Mouse (Mus musculus): ENCODE data around the gene Plet1.

Plet1 gene

GRCm38 (mm10) chr9:50494311-50494710, at the start of gene Plet1:
TSS of gene Plet1 (plus strand) at chr9:50494525.
- DNase-seq (ENCODE audit: low read depth, low spot score), result no peak

- DNase-seq (ENCODE audit: low read depth, low spot score), result no peak
Measured at GRCm38 (mm10) chr9:50449048-50449447, 45.3 kb upstream of the Plet1 start.

GRCm38 (mm10) chr9:50451456-50452218, 42.7 kb upstream of the Plet1 start:
- no peak for DNase-seq (ENCODE audit: low read depth, low spot score)

GRCm38 (mm10) chr9:50452303-50452775, 42.0 kb upstream of the Plet1 start:
- peak; percentile 80 for DNase-seq (ENCODE audit: low read depth, low spot score)

- DNase-seq (ENCODE audit: low read depth, low spot score), result no peak
Measured at GRCm38 (mm10) chr9:50457596-50457995, 36.7 kb upstream of the Plet1 start.

GRCm38 (mm10) chr9:50459537-50459936, 34.8 kb upstream of the Plet1 start:
- DNase-seq (ENCODE audit: low read depth, low spot score), result no peak

GRCm38 (mm10) chr9:50462494-50463204, 31.7 kb upstream of the Plet1 start:
- peak; percentile 82 for DNase-seq (ENCODE audit: low read depth, low spot score)

GRCm38 (mm10) chr9:50463205-50463508, 31.2 kb upstream of the Plet1 start:
- no peak for DNase-seq (ENCODE audit: low read depth, low spot score)

GRCm38 (mm10) chr9:50470377-50471100, 23.8 kb upstream of the Plet1 start:
- peak; percentile 46 for DNase-seq (ENCODE audit: low read depth, low spot score)

GRCm38 (mm10) chr9:50471181-50471901, 23.0 kb upstream of the Plet1 start:
- DNase-seq (ENCODE audit: low read depth, low spot score), result no peak

- DNase-seq (ENCODE audit: low read depth, low spot score), result no peak
Measured at GRCm38 (mm10) chr9:50475318-50475717, 19.0 kb upstream of the Plet1 start.

- no peak for DNase-seq (ENCODE audit: low read depth, low spot score)
Measured at GRCm38 (mm10) chr9:50475745-50476144, 18.6 kb upstream of the Plet1 start.

GRCm38 (mm10) chr9:50476651-50477050, 17.7 kb upstream of the Plet1 start:
- DNase-seq (ENCODE audit: low read depth, low spot score), result no peak

- DNase-seq (ENCODE audit: low read depth, low spot score), result no peak
Measured at GRCm38 (mm10) chr9:50477270-50477669, 17.1 kb upstream of the Plet1 start.

- no peak for DNase-seq (ENCODE audit: low read depth, low spot score)
Measured at GRCm38 (mm10) chr9:50478826-50479225, 15.5 kb upstream of the Plet1 start.

GRCm38 (mm10) chr9:50479476-50479875, 14.8 kb upstream of the Plet1 start:
- DNase-seq (ENCODE audit: low read depth, low spot score), result no peak

GRCm38 (mm10) chr9:50482743-50483142, 11.6 kb upstream of the Plet1 start:
- no peak for DNase-seq (ENCODE audit: low read depth, low spot score)

GRCm38 (mm10) chr9:50485521-50485920, 8.8 kb upstream of the Plet1 start:
- no peak for DNase-seq (ENCODE audit: low read depth, low spot score)

- DNase-seq (ENCODE audit: low read depth, low spot score), result no peak
Measured at GRCm38 (mm10) chr9:50490836-50491235, 3.5 kb upstream of the Plet1 start.

- peak; percentile 8 for DNase-seq (ENCODE audit: low read depth, low spot score)
Measured at GRCm38 (mm10) chr9:50491531-50492045, 2.7 kb upstream of the Plet1 start.

GRCm38 (mm10) chr9:50493777-50494176, 548 bp upstream of the Plet1 start:
- DNase-seq (ENCODE audit: low read depth, low spot score), result no peak
